ENCODE assay signal across 19 mouse cellular contexts in the genomic region with DNA sequence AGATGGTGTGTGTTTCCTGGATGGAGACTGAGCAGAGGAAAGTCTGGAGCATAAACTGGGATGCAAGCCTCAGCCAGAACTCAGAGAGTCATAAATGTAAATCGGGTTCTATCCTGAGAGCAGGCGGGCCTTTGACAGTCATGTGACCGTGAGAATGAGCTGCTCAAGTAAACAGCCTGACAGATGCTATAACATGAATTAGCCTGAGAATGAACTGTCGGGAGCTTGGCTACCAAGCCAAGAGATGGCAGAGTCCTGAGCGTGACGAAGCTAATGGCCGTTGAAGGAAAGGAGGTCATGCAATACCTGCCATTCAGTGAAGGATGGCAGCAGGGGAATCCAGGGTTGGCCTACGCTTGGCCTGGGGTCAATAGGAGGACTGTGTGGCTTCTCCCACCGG. TPM values are rescaled to one million over a fixed set of nuclear protein-coding genes. Genes with fewer than 3 reads are reported as not detected.
DNase-seq lines count a peak whose midpoint lies in the region; ATAC-seq and TF ChIP-seq lines count a peak whose summit lies in the region.
"Had no signal": no experiment of that assay in that cellular context is flagged by ENCODE, and none has a peak within 500 bp of the region (broad histone marks: within the 10 kb centered on the region; RNA-seq: fewer than 3 reads in every experiment).

No protein-coding gene starts in this region.

- no peak overlapping the region for H3K9ac ChIP-seq in kidney, postnatal 0 days (ENCODE audit: low read depth, low read length)
- H3K9ac ChIP-seq in forebrain, postnatal 0 days = no peak overlapping the region
- H3K9ac ChIP-seq: liver, embryonic 13.5 days; lung, embryonic 15.5 days; midbrain, embryonic 13.5 days had no signal

- TF ChIP-seq CTCF in kidney, postnatal 0 days (IDR thresholded peaks at IDR 0.05; ENCODE audit: low read depth) = no peak
- TF ChIP-seq CTCF in forebrain, postnatal 0 days (IDR thresholded peaks at IDR 0.05; ENCODE audit: low read depth) = no peak

- ATAC-seq in frontal cortex, adult (ENCODE audit: low TSS enrichment) = peak; percentile 92
- ATAC-seq in kidney, postnatal 0 days (replicated peaks; ENCODE audit: low FRiP score, low read depth) = peak; percentile 76
- peak; percentile 90 for ATAC-seq in forebrain, postnatal 0 days
- ATAC-seq: intestine, postnatal 0 days; midbrain, embryonic 13.5 days had no signal

- no peak for DNase-seq in frontal cortex, postnatal 25 days (ENCODE audit: low spot score in 2 of 2)
- peak; percentile 61 for DNase-seq in kidney, postnatal 0 days (ENCODE audit: low spot score)
- no peak for DNase-seq in kidney, postnatal 10 days
- DNase-seq in forebrain, postnatal 0 days = peak; percentile 69
- DNase-seq in retina, postnatal 1 day = peak; percentile 7
- DNase-seq in layer of hippocampus, adult 9-11 months = no peak
- DNase-seq: cerebellum, adult 2 months; heart, adult 18-20 months; liver, embryonic 13.5 days had no signal

- WGBS in kidney, postnatal 0 days = 17% methylated on average over 9 of the region's 9 CpGs
- WGBS in forebrain, postnatal 0 days = 53% methylated on average over 9 of the region's 9 CpGs

- H3K4me3 ChIP-seq in kidney, postnatal 0 days (replicated peaks; ENCODE audit: low read depth, low read length) = no peak overlapping the region
- H3K4me3 ChIP-seq in forebrain, postnatal 0 days (ENCODE audit: low read depth, low read length) = no peak overlapping the region
- H3K4me3 ChIP-seq: left cerebral cortex, adult 2 months; liver, embryonic 13.5 days; lung, embryonic 15.5 days; midbrain, embryonic 13.5 days; myocyte had no signal

- H3K27ac ChIP-seq in kidney, postnatal 0 days = no peak overlapping the region
- H3K27ac ChIP-seq in forebrain, postnatal 0 days (ENCODE audit: low read depth, low read length) = no peak overlapping the region
- H3K27ac ChIP-seq: left cerebral cortex, adult 2 months; liver, embryonic 13.5 days; lung, embryonic 15.5 days; macrophage; midbrain, embryonic 13.5 days had no signal

- H3K4me1 ChIP-seq in kidney, postnatal 0 days (replicated peaks; ENCODE audit: insufficient read depth, low read length) = no peaks in the 10 kb centered on the region
- peaks cover 3% of the 10 kb centered on the region; the same call in 1 of the 2 replicates for H3K4me1 ChIP-seq in forebrain, postnatal 0 days (ENCODE audit: insufficient read depth)
- H3K4me1 ChIP-seq: liver, embryonic 13.5 days; lung, embryonic 15.5 days; midbrain, embryonic 13.5 days had no signal

- no peaks in the 10 kb centered on the region for H3K36me3 ChIP-seq in kidney, postnatal 0 days (ENCODE audit: insufficient read depth, low read length)
- no peaks in the 10 kb centered on the region for H3K36me3 ChIP-seq in forebrain, postnatal 0 days (ENCODE audit: insufficient read depth)
- H3K36me3 ChIP-seq: G1E; liver, embryonic 13.5 days; lung, embryonic 15.5 days; midbrain, embryonic 13.5 days had no signal

- H3K4me2 ChIP-seq in kidney, postnatal 0 days (ENCODE audit: low read length) = no peak overlapping the region
- H3K4me2 ChIP-seq in forebrain, postnatal 0 days (ENCODE audit: low read depth) = no peak overlapping the region
- H3K4me2 ChIP-seq: liver, embryonic 13.5 days; lung, embryonic 15.5 days; midbrain, embryonic 13.5 days had no signal

- H3K9me3 ChIP-seq in kidney, postnatal 0 days (replicated peaks; ENCODE audit: low read length) = no peaks in the 10 kb centered on the region
- H3K9me3 ChIP-seq in forebrain, postnatal 0 days (ENCODE audit: low read length) = no peaks in the 10 kb centered on the region
- H3K9me3 ChIP-seq: G1E; liver, embryonic 13.5 days; lung, embryonic 15.5 days; midbrain, embryonic 13.5 days had no signal

- no peaks in the 10 kb centered on the region for H3K27me3 ChIP-seq in kidney, postnatal 0 days (ENCODE audit: insufficient read depth, low read length)
- H3K27me3 ChIP-seq in forebrain, postnatal 0 days (ENCODE audit: insufficient read depth, low read length) = no peaks in the 10 kb centered on the region
- H3K27me3 ChIP-seq: liver, embryonic 13.5 days; lung, embryonic 15.5 days; midbrain, embryonic 13.5 days had no signal

RNA-seq across cellular contexts. Expression of a gene that starts 13.2 kb away (rescaled TPM):
- polyA plus RNA-seq in kidney, postnatal 0 days (2015; fragmentation: Nextera tagmentation; extraction: Ambion mirVana) = 0.03 TPM in 1 of 2 replicates, not detected in the other
- total RNA-seq in forebrain, postnatal 0 days (2014; rRNA removed) = 0.95 and 1.8 TPM in 2 replicates
- 1.0 and 1.2 TPM in 2 replicates for polyA plus RNA-seq in forebrain, postnatal 0 days (2015; fragmentation: Nextera tagmentation; extraction: Ambion mirVana)
- total RNA-seq: gastrocnemius, adult 8-10 months; heart, adult 18-20 months had no signal
- polyA plus RNA-seq: intestine, postnatal 0 days; macrophage; myocyte; spleen, adult 2 months had no signal

Comparison
In these comparisons a context has a peak if more than half of its experiments do, and no peak if none do; other contexts are left out.
1. DNase-seq: peak in kidney, postnatal 0 days (single experiment), forebrain, postnatal 0 days (single experiment) and retina, postnatal 1 day (single experiment); none in frontal cortex, postnatal 25 days (0 of 2), kidney, postnatal 10 days (single experiment) and layer of hippocampus, adult 9-11 months (single experiment).
2. Peak in every context shown above with its lines, with median percentiles within 50 percentile points of each other: ATAC-seq.